Mouse (Mus musculus) liver, embryonic 15.5 days (tissue): ENCODE data around the gene Ccr5. TPM values are rescaled to one million over a fixed set of nuclear protein-coding genes. Genes with fewer than 3 reads are reported as not detected.

Experiments used
- ATAC-seq: fragments of 200-750 bp; cut with Nextera tagmentation; 2 replicates; pipeline ENCODE4 v1.8.0; 2017; ENCODE audit warnings: moderate number of reproducible peaks, mild to moderate bottlenecking, moderate library complexity; ENCODE audit not compliant: insufficient read depth
- H3K27ac ChIP-seq: fragments of 300-500 bp; sonication (generic); replicated peaks from 2 replicates; pipeline ENCODE4 v1.5.1; 2015; ENCODE audit warnings: mild to moderate bottlenecking, inconsistent platforms
- H3K27me3 ChIP-seq: fragments of 300-500 bp; sonication (generic); 2 replicates; pipeline ENCODE4 v1.6.1; 2015; ENCODE audit warnings: mild to moderate bottlenecking, inconsistent platforms
- H3K36me3 ChIP-seq: fragments of 300-500 bp; sonication (generic); replicated peaks from 2 replicates; pipeline ENCODE4 v1.6.1; 2015; ENCODE audit warnings: moderate library complexity, mild to moderate bottlenecking, inconsistent platforms
- H3K4me1 ChIP-seq: fragments of 300-500 bp; sonication (generic); replicated peaks from 2 replicates; pipeline ENCODE4 v1.6.1; 2015; ENCODE audit warnings: inconsistent platforms
- H3K4me2 ChIP-seq: fragments of 300-500 bp; sonication (generic); 2 replicates; pipeline ENCODE4 v1.6.1; 2015; ENCODE audit warnings: moderate library complexity, mild to moderate bottlenecking, inconsistent platforms
- H3K4me3 ChIP-seq: fragments of 300-500 bp; sonication (generic); replicated peaks from 2 replicates; pipeline ENCODE4 v1.5.1; 2015; ENCODE audit warnings: mild to moderate bottlenecking, inconsistent platforms
- H3K9ac ChIP-seq: fragments of 300-500 bp; sonication (generic); 2 replicates; pipeline ENCODE4 v1.6.1; 2015; ENCODE audit warnings: moderate library complexity, mild to moderate bottlenecking, inconsistent platforms
- H3K9me3 ChIP-seq: fragments of 300-500 bp; sonication (generic); replicated peaks from 2 replicates; pipeline ENCODE4 v1.6.1; 2016; ENCODE audit warnings: inconsistent platforms
- WGBS: fragments of 180-500 bp; shearing (Covaris S2); methylation state at CpG from one replicate; pipeline ENCODE4 v1.1.7; 2015; ENCODE audit warnings: mixed read lengths; ENCODE audit not compliant: insufficient replicate concordance; 5-methylcytosine and 5-hydroxymethylcytosine counted together
- polyA plus RNA-seq: library from polyadenylated mRNA; unstranded; fragments of >200 nt; fragmentation: Nextera tagmentation; extraction: Ambion mirVana; gene quantifications from 2 replicates; pipeline ENCODE4 v1.2.1, GENCODE M21; 2015

The Ccr5 gene
- polyA plus RNA-seq, 1 experiment from 2014 or later = 1.9 TPM

DNA sequence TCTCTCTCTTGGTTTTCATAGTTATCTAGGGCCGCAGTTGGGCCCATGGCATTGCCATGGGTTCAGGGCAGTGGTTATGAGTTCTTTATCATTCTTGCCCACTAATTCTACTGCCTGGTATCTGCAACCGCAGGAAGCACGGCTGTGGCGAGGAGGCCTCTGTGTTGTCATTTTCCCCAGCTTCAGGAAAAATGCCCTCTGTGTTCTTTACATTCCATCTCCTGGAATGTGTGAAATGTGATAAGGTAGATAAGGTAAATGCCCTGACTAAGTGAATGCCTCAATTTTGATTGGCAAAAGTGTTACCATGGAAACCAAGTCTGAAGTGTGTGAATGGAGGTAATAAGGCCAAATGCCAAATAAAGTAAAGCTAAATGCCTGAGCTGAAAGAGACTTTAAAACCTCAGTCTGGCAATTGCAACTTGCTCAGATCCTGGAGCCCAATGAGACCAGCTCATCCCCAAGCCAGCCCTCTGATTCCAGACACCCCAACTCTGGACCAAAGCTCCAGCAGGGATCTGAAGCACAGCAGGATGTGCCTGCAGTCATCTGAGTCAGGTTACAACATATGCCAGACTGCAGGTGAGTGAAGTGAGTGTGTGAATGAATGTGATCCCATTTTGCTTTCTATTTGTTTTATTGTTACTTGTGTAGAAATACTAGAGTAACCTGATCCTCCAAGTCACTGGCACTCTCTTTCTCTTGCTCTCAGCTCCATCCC is 16.9 kb downstream of the Ccr5 start:
- no peaks in the 10 kb centered on the region for H3K27me3 ChIP-seq
- peak overlapping the region; percentile 27; the same call in 1 of the 2 replicates for H3K9ac ChIP-seq
- ATAC-seq = peak; percentile 99
- 15% methylated on average over 4 of the region's 4 CpGs for WGBS
- H3K27ac ChIP-seq = peak overlapping the region; percentile 84
- peak overlapping the region; percentile 6; the same call in 1 of the 2 replicates for H3K4me3 ChIP-seq
- no peaks in the 10 kb centered on the region for H3K9me3 ChIP-seq
- peaks cover 25% of the 10 kb centered on the region for H3K4me1 ChIP-seq
- no peaks in the 10 kb centered on the region for H3K36me3 ChIP-seq
- peak overlapping the region; percentile 55 for H3K4me2 ChIP-seq

DNA sequence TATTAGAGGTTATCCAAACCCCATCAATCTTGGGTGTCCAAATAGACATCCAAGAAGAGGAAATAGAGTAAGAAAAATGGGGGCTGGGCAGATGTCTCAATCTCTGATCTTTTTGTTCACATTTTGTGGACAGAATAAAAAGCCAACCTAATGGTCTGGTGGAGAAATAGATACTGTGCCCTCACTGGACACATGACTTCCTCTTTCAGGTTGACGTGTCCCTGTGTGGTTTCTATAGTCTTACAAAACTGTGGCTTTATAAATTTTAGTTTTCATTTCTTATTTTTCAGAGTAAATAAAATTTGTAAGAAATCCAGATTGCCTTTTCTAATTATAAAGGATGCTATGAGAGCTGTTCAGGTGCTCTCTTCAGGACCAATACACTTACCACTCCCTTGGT is 22.3 kb downstream of the Ccr5 start:
- no peak overlapping the region for H3K4me2 ChIP-seq
- H3K9me3 ChIP-seq = no peaks in the 10 kb centered on the region
- H3K36me3 ChIP-seq = no peaks in the 10 kb centered on the region
- no peaks in the 10 kb centered on the region for H3K27me3 ChIP-seq
- H3K9ac ChIP-seq = no peak overlapping the region
- H3K4me1 ChIP-seq = peaks cover 8% of the 10 kb centered on the region
- H3K27ac ChIP-seq = no peak overlapping the region
- 17% methylated on average over 1 of the region's 1 CpGs for WGBS
- H3K4me3 ChIP-seq = no peak overlapping the region
- ATAC-seq = no peak

DNA sequence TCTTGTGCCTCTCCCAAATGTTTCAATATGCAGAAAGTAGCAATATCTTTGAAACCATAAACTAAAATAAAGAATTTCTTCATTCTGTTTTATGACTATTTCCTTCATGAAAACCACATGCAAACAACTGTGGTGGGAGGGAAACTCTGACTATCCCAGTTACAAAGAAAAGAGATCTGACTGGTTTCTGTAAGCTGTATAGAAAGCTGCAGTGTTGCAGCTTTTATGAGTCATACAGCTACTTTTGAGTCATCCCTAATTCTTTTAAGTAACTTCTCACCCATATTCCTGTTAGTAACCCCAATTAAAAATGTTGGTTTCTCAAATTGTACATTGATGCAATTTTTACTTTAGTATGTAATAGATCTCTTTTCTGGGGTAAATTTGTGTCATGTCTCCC is 25.0 kb downstream of the Ccr5 start:
- Histone ChIP-seq H3K4me2 (no peak overlapping the region), H3K27me3 (no peaks in the 10 kb centered on the region), H3K9ac (no peak overlapping the region), H3K27ac (no peak overlapping the region), H3K9me3 (no peaks in the 10 kb centered on the region), H3K36me3 (no peaks in the 10 kb centered on the region), H3K4me1 (no peaks in the 10 kb centered on the region), H3K4me3 (no peak overlapping the region)
- no peak for ATAC-seq

Other genes starting within 250 kb of the Ccr5 start
- 3.2 and 3.3 TPM in 2 replicates for gene Ccr1, start 152.9 kb upstream of the Ccr5 start, polyA plus RNA-seq
- not detected in 2 replicates for gene Ccr1l1, start 143.1 kb upstream of the Ccr5 start, polyA plus RNA-seq
- gene Ccr3, start 99.6 kb upstream of the Ccr5 start, polyA plus RNA-seq = 0.16 and 0.18 TPM in 2 replicates
- gene Ccr2, start 19.6 kb upstream of the Ccr5 start, polyA plus RNA-seq = 6.1 and 6.4 TPM in 2 replicates
- 3.8 TPM in 2 replicates for gene 2010315B03Rik, start 191.2 kb downstream of the Ccr5 start, polyA plus RNA-seq